Mouse (Mus musculus) cerebellum, adult 11-12 months (tissue): ENCODE results near the gene Traf1.
A peak's percentile ranks its signal among the peaks of the same experiment; 100 is the strongest.

Source experiments
- DNase-seq: peaks from one replicate; pipeline ENCODE4 v3.0.0; 2022

The Traf1 gene

DNA sequence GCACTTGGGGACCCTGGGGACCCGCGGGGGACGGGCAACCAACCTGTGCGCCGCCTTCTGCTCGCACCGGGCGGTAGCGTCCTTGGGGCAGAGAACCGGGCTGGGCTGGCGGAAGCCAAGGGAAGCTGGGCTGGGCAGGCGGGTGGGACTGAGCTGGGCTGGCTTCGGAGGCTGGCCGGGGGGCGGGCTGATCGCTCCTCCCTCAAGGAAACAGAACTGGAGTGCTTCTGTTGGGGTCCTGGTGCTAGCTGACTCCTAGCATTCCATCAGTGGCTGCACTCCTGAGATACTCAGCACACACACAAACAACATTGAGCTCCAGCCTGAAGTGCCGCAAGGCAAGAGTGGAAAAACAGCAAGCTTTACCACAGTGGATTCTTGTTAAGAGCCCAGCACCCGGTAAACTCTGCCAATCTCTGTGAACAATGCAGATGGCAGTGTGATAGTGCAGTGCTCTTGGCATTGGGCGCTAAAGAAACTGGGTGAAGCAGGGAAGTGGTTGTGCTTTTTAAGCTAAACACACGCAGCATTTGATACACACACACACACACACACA, at the start of gene Traf1:
Gene Traf1 (minus strand): TSS at position 292 of the 556 bp plus-strand sequence.
- no peak for DNase-seq

DNA sequence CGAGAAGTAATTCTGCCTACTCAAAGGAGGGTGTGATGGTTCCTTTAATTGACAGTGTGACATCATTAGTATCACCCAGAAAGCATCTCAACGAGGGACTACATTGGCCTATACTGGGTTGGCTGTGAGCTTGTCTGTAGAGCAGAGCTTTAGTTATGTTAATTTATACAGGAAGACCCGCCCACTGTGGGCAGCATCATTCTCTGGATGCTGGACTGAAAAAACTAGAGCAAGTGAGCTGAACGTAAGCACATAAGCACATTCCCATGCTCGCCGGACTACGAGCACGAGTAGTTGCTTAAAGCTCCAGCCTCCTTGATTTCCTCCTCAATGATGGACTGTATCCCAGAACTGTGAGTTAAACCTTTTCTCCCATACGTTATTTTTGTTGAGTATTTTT, 37.4 kb upstream of the Traf1 start:
- DNase-seq = no peak

DNA sequence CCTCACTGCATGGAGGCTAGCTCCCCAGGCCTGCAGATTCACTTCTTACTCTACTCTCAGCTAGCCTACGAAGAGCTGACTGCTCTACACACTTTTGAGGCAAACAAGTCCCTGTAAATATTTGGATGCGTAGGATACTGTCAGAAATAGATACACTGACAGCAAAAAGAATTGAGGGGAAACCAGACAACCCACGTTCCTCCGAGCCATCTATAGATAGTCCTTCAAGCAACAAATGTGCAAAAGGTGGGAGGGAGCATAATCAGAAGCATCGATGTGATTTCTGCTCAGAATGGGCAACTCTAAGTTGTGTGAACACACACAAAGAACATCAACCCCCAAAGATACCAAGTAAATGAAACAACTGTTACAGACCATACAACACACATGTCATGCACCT, 34.9 kb upstream of the Traf1 start:
- no peak for DNase-seq

DNA sequence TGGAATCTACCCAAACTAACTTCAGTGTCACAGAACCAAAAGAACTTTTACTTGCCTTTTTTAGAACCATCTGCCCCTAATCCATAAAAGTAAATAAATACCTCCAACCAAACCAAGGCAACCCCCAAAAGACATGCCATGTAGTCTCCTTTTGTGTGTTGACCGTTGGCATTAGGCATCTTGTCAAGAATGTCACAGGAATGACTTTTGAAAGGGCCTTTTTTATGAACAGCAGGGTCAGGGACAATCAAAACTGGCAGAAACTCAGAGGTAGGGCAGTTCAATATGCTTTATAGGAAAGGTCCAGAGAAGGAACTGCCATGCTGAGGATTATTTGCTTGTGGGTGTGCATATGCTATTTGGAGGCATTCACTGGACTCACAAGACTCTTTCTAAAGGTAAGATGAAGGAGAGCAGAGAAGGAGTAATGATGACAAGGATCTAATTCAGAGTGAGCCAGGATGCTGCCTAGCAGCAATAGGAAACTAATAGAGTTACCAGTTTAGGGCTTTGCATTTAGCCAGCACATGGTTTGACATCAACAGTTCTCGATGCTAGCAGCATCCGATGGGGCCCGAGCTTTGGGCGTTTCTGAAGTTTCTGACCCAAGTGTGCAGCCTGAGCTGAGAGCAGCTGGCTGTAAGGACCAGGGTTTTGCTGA, 32.3 kb upstream of the Traf1 start:
- DNase-seq = no peak

DNA sequence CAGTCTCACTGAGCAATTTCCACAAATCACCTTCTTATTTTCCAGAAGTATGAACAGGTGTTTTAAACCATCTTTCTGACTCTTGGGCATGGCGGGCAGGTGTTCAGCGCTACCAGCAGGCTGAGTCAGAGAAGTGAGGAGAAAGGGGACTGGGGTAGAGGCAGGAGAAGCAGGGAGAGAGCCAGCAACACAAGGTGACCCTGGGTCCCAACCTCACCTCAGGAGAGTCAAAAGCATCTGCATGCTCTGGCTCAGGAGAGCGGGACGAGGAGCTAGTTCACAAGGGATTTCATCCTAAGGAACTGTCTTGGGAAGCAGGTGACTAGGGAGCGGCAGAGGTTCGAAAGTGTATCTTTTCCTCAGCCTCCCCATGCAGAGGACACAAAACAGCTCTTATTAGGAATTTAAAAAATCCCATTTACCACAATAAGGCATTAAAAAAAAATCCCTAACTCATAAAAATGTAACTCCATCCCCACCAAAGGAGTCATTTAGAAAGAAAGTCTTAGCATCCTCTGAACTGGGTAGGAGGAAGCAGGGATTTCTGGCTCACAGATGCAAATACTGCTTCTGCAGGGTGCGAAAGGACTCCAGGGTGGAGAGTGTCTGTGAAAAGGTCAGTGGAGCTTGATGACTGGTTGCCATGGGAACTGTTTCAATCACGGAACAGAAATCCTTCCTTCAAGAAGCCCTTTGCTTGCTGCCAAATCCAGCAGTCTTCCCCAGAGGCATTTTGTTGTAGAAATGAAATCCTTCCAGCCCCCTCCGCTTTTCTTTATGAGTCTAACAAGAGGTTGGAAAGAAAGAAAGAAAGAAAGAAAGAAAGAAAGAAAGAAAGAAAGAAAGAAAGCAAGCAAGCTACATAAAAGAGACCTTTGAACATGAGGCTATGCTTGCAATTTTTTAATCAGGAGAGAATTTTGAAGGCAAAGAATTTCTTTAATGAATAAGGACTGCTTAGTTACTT, 31.4 kb upstream of the Traf1 start:
- DNase-seq = peak; percentile 20

DNA sequence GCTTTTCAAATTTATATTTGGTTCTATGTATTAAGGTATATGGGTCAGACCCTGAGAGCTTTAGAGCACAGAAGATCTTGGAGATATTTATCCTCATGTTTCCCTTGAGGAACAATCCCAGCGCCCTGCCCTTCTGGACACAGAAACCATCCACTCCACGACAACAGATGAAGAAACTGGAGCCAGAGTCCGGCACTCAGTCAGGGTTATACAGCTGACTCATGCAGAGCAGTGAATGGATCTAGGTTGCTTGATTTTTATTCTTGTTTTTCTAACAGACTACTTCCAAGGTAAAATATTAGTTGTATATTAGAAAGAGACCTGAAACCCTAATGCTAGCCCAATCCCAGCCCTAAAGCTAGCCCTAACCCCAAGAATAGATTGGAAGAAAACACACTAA, 30.4 kb upstream of the Traf1 start:
- no peak for DNase-seq

DNA sequence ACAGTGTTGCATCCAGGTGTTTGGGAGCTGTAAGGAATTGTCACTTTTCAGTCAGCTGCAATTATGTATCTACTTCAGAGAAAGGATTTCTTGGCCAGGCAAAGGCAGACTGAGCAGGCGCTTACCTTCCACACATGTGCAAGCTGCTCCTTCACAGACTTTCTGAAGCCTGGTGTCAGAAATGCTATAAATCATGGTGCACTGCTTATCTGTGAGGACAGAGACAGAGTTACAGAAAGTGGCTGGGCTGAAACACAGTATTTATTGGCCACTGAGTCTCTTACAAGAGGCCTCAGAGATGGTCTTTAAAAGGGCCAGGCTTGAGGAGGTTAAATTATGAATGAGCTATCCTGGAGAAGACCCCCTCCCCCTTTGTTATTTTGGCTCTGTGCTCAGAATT, 28.2 kb upstream of the Traf1 start:
- DNase-seq = no peak

DNA sequence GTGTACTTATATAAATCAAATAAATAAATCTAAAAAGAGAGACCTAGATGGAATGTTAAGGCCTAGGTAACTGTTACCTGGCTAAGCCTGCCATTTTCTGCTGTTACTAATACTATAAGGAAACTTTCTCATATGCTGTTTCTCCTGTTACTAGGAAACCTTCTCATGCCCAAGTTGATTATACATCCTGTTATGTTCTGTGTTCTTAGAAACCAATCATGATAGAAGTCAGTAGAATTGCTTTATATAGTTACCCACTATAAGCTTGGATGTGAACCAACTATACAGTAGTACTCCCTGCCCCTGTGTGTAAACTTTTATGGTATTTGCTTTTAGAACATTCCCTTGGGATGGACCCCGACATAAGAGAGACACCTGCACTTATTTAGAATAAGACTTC, 26.0 kb upstream of the Traf1 start:
- no peak for DNase-seq

DNA sequence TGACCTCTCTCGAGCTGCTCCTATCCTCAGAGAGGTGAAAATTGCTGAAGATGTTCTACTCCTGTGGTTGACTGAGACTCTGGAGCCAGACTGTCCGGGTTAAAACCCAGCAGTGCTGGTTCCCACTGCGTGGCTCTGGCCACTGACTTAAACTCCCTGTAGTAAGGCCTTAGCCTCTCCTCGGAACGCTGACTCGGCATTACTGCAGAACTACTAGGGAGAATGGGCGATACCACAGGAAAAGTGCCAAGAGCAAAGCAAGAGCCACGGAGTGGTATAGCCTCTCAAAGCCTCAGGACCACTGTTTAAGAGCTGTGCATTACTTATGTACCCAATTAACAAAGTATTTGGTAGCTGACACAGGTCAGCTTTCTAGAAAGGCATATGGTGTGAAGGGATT, 23.3 kb upstream of the Traf1 start:
- DNase-seq = no peak

DNA sequence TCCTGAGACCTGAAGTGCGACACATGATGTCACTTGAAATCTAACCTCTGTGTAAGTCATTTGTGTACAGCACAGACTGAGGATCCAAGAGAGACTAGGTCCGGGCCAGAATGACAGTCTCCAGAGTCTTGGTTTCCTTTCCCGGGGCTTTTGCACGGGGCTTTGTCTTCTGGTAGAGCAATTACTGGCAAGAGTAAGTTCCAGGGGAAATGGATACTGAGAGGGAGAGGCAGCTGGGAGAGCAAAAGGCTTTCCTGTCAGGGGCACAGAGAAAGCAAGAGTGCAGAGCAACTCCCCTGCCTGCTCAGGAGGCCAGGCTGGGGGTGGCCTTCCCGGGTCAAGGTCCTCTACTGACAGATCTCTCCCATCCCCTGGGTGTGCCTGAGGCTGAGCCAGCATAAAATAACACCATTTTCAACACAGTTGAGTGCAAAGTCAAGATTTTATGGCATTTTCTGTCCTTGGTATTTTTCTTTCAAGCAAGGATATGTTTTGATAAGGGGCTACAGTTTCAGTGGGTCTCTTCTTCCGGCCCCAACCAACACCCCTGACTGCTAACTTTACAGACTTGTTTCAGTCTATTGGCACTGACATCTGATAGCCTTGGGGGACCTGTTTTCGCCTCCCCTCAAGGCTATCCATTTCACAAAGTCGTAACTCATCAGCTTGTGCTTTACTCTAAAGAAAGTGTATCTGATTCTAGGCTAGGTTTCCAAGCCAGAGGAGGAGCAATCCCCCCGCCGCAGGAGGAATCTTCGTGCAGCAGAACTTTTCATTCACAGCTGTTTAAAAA, 21.5 kb upstream of the Traf1 start:
- no peak for DNase-seq

DNA sequence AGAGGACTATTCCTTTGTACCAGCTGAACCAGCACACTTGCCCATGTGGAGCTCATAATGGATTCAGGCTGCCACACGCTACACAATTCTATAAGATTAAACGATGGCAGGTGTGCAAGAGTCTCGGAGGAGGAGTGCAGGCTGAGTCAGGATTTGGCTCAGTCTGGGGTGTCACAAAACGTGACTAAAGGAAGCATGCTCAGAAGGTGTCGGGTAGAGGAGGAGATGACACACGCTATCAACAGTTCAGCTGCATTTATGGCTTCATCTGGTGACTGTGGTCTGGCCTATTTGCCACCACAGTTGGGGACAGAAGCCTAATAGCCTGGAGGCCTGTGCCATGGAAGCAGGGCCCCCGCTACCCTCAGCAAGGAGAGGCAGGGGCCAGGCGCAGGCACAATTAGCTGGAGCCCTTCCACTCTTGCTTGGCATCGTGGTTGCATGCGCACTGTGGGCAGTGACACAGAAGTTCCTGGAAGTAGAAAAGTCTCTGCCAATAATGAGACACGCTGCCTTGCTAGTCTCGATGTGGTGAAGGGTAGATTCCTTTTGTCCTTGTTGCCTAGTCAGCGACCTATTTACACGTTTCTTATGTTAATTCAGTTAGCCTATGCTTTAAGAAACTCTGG, 20.6 kb upstream of the Traf1 start:
- no peak for DNase-seq

DNA sequence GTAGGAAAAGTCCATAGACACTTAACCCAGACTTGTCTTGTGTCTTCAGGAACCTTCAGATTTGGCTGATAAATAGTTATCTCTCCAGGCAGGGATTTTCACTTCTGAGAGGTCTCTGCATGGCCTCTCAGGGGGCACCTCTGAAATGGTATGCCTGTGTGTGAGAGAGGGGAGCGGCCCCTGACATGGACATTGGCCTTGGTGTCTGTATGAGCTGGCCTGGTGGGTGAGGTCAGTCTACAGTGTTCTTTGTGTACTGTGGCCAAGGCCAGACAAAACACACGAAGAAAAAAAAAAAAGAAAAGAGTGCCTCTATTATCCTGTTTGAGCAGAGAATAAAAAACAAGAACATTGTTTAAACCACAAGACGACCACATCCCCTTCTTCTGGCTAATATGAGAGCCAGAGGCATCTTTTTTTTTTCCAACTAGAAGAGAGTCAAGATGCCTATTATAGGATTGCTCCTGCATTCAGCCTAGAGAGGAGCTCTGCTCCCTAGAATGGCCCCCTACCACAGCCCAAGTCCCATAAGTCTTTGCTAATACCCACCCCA, 18.0 kb upstream of the Traf1 start:
- DNase-seq = no peak

DNA sequence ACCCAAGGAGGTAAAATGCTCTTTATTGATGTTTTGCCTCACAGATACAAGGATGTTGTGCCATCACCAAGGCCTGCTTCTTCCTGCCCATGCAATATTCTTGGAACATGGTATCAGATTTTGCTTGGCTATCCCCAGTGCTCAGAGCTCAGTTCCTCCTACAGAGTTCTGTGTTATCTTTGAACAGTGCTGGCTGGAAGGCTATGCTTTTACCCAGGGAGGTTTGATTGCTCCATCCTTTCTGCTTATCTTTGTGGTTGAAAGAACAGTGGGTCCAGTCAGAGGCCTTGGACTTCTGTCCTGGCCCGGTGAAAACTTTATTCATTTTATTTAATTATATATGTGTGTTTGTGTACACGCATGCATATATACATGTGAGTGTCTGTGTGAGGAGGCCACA, 16.7 kb upstream of the Traf1 start:
- no peak for DNase-seq

DNA sequence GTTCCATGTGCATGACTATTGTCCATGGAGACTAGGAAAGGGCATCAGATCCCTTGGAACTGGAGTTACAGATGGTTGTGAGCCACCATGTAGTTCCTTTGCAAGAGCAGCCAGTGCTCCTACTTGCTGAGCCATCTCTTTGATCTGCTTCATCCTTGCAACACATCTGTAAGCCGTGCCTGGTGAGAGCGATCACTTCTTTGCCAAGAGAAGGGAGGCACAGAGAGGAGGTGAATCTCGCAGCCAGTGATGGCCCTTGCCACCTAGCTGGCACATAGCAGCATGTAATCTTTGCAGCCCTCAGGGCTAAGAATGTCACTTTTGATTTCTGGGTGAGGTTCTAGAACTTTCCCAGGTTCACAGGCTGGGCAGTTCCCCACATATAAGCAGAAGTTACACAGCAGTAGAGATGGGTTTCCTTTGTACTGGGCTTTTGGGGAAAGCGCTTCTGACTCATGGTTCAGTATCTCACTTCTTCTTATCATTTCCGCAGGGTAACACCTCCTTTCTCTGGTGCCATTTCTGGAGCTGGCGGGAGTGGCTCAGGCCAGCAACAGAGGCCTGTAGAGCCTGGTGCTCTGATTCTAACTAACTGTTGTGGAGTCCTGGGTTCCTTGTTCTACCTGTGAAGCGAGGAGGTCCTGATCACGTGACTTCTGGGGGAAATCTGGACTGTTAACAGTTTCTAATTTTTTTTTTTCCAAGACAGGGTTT, 15.5 kb upstream of the Traf1 start:
- DNase-seq = no peak

DNA sequence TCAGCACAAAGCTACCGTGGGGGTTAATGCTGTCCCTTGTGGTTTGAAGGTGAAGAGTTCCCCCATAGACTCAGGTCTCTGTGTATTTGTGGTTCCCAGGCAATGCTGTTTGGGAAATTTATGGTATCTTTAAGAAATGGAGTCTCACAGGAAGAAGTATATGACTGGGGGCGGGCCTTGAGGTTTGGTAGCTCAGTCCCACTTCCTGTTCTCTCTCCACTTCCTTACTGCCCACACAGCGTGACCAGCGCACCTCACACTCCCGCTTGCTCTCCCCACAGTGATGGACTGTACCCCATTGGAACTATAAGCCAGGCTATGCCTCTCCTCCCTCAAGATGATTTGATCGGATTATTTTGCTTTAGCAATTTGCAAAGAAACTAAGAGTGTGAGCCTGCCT, 14.9 kb upstream of the Traf1 start:
- no peak for DNase-seq

DNA sequence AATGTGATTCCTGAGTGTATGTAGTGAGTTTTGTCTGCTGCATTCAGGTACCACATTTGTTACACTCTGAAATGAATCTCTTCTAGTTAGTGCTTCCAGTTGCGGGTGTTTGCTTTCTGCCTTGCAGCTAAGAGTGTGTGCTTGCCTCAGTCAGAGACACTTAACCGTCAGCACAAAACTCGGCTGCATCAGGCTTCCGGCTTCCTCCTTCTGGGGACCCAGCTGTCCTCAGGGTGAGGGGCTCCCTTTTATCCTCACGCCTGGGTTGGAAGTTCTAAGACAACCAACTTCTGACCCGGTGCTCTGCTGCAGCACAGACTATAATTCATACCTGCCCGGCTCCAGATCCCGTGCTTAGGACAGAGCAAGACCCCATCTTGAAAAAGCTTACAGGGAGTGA, 11.5 kb upstream of the Traf1 start:
- DNase-seq = no peak

DNA sequence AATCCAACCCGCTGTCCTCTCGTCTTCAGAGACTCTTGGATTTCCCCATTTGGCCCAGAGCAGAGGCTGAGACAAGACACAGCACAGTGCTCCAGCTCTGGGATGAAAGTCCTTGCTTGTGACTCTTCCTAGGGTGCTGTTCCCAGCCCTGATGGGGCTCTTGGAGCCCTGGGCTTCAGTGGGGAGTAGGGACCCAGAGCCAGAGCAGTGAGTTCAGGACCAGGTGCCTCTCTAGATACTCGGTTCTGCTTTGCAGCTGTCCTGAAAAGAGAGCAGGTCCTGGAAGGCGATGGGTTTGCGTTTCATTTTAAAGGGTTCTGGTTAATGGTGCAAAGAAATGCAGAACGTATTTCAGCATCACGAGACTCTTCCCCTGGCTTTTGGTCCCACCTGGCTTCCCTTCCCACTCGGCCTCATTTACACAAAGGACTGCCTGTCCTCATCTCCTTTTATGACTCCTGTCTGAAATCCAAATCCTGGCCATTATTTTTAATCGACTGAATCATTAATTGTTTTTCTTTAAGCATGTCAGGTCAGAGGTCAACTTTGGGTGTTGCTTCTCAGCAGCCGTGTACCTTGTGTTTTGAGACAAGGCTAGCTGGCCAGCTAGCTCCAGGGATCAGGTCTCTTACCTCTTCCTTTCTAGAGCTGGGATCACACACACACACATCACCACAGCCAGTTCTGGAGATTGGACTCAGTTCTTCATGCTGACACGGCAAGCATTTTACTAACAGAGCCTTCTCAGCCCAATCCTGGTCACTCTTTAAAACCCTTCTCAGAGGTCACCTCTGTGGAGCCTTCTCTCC, 9.7 kb upstream of the Traf1 start:
- no peak for DNase-seq

DNA sequence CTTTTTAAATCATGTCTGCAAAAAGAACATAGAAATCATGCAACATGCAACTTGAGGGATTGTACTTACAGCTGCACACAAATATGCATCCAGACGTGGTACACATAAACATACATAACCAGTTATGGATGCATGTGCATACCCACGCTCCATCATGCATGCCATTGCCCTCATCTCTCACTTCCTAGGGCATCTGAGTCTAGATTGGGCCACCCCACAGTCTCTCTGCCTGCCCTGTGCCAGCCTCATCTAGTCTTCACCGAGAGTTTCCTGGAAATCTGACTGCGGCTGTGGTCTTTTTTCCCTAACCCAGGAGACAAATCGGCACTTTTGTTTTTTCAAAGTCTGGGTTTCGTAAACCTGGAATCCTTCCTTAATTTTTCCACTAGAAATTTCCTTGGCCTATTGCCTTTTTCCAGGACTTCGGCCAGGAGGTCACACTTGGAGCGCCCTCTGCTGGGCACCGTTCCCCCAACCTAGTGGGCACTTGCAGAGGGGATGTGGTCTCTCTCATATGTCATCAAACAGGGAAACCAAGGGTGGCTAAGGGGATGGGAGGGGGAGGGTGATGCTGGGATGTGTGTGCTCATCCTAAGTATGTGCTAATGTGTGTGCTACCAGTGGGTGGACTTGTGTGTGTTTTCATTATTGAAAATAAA, 8.6 kb upstream of the Traf1 start:
- DNase-seq = peak; percentile 50

DNA sequence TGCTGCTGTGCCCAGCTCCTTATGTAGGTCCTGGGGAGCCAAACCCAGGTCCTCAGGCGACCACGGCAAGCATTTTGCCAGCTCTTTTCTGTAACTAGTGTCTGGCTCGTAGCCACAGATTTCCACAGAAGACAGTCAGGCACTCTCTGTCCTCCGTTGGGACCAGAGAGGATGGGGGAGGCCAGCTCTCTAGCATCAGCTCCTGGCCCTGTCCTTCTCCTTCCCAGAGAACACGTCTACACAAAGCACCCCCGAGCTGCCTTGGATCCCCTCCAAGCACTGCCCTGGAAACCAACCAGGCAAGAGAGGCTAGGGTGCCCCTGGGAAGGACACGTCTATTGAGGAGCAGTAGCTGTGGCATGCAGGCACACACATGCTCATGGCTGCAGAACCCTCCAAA, 7.6 kb upstream of the Traf1 start:
- peak; percentile 11 for DNase-seq

DNA sequence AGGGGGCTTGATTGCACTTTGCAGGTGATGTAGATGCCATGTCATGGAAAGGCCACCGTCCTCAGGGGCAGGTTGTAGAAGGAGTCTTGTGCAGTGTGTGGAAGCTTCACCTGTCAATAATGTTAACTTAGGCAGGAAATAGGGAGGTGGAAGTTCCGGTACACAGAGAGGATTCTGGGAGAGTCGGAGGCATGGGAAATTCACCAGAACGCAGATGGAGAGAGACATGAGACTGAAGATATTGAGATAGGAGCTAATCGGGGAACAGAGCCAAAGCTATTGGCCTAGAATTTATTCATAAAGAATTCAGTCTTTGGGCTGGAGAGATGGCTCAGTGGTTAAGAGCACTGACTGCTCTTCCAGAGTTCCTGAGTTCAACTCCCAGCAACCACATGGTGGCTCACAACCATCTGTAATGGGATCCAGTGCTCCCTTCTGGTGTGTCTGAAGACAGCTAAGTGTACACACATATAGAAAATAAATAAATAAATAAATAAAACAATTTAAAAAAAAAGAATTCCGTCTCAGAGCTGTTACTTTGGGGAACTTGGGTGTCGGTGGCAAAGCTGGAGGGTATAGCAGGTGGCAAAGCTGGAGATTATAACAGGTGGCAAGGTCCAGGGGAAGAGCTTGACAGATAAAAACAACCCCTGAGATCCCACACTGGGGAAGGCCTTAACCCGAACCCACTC, 4.8 kb upstream of the Traf1 start:
- no peak for DNase-seq
